Comparison of ENCODE assay signal across 24 mouse cellular contexts in the genomic region with DNA sequence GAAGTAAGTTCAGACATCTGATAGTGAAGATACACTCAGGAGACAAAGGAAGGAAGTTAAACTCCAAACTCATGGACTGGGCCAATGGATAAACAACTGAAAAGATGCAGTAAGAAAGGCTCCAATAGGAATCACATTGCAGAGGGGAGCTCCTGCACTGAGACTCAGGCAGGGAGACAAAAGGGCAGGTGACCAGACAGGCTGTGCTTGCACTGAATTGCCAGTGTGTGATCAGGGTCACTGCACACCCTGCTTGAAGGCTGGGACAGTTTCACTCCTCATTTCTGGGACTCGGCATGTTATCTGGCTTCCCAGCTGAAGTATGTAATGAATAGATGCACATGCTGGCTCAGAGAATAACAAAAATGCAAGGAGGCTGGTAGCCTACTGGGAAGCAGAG. TPM values are rescaled to one million over a fixed set of nuclear protein-coding genes. Genes with fewer than 3 reads are reported as not detected.
"Had no signal": no experiment of that assay in that cellular context is flagged by ENCODE, and none has a peak within 500 bp of the region (broad histone marks: within the 10 kb centered on the region; RNA-seq: fewer than 3 reads in every experiment).

No protein-coding gene starts in this region.

- H3K4me1 ChIP-seq: heart, embryonic 12.5 days; hindbrain, embryonic 10.5 days; hindbrain, embryonic 12.5 days; intestine, embryonic 15.5 days; limb, embryonic 10.5 days; limb, embryonic 12.5 days had no signal

- H3K4me2 ChIP-seq: heart, embryonic 12.5 days; hindbrain, embryonic 12.5 days; hindbrain, embryonic 14.5 days; intestine, embryonic 15.5 days; limb, embryonic 12.5 days; liver, embryonic 11.5 days had no signal

- H3K9ac ChIP-seq: heart, embryonic 12.5 days; hindbrain, embryonic 12.5 days; hindbrain, embryonic 14.5 days; intestine, embryonic 15.5 days; limb, embryonic 12.5 days had no signal

- DNase-seq: gastrocnemius, adult 2 months; gastrocnemius, postnatal 10 days; gastrocnemius, postnatal 25 days; heart, adult 2 months; heart, postnatal 10 days; heart, postnatal 4 days; kidney, adult 18-20 months; kidney, adult 9 months; liver had no signal

- ATAC-seq: forebrain, embryonic 16.5 days; hindbrain, embryonic 16.5 days; inflammation-experienced regulatory T-cells, adult 6 months; intestine, embryonic 15.5 days; intestine, postnatal 0 days had no signal

- H3K36me3 ChIP-seq: heart, embryonic 12.5 days; hindbrain, embryonic 10.5 days; hindbrain, embryonic 12.5 days; intestine, embryonic 15.5 days; limb, embryonic 10.5 days; limb, embryonic 12.5 days had no signal

- H3K9me3 ChIP-seq: heart, embryonic 12.5 days; hindbrain, embryonic 10.5 days; hindbrain, embryonic 12.5 days; intestine, embryonic 15.5 days; limb, embryonic 10.5 days; limb, embryonic 12.5 days had no signal

- H3K27ac ChIP-seq: gastrocnemius, adult 2 months; heart, adult 2 months; hindbrain, embryonic 10.5 days; hindbrain, embryonic 12.5 days; hindbrain, embryonic 14.5 days; intestine, embryonic 15.5 days; layer of hippocampus, adult 2 months; left cerebral cortex, adult 2 months; limb, embryonic 10.5 days; limb, embryonic 12.5 days had no signal

- H3K4me3 ChIP-seq: gastrocnemius, adult 2 months; heart, adult 2 months; heart, embryonic 12.5 days; hindbrain, embryonic 10.5 days; hindbrain, embryonic 12.5 days; intestine, embryonic 15.5 days; layer of hippocampus, adult 2 months; left cerebral cortex, adult 2 months; limb, embryonic 10.5 days; limb, embryonic 12.5 days had no signal

- H3K27me3 ChIP-seq: heart, embryonic 12.5 days; hindbrain, embryonic 12.5 days; intestine, embryonic 15.5 days; limb, embryonic 12.5 days had no signal

RNA-seq across cellular contexts. Expression of gene Serpinb1b, which starts 15.3 kb away (rescaled TPM):
- polyA plus RNA-seq: heart, adult 2 months; heart, embryonic 12.5 days; kidney, embryonic 16.5 days; limb, embryonic 10.5 days; liver, embryonic 11.5 days had no signal

RNA-seq across cellular contexts. Expression of gene Serpinb9b, which starts 35.8 kb away (rescaled TPM):
- polyA plus RNA-seq: kidney, embryonic 16.5 days; limb, embryonic 10.5 days; limb, embryonic 12.5 days; liver, embryonic 11.5 days had no signal
